Mouse (Mus musculus) liver, adult 2 months (tissue): ENCODE results near the gene Wdr91.

Source experiments
- CTCF ChIP-seq: fragments of 200-500 bp; IDR thresholded peaks from 2 replicates; pipeline ENCODE4 v1.5.1; 2011; ENCODE audit warnings: low read depth, low read length, control low read depth
- POLR2A ChIP-seq: fragments of 200-500 bp; IDR thresholded peaks from 2 replicates; pipeline ENCODE4 v1.6.1; 2011; ENCODE audit warnings: low read length, control low read depth; ENCODE audit not compliant: insufficient read depth; ENCODE audit errors: extremely low read depth

DNA sequence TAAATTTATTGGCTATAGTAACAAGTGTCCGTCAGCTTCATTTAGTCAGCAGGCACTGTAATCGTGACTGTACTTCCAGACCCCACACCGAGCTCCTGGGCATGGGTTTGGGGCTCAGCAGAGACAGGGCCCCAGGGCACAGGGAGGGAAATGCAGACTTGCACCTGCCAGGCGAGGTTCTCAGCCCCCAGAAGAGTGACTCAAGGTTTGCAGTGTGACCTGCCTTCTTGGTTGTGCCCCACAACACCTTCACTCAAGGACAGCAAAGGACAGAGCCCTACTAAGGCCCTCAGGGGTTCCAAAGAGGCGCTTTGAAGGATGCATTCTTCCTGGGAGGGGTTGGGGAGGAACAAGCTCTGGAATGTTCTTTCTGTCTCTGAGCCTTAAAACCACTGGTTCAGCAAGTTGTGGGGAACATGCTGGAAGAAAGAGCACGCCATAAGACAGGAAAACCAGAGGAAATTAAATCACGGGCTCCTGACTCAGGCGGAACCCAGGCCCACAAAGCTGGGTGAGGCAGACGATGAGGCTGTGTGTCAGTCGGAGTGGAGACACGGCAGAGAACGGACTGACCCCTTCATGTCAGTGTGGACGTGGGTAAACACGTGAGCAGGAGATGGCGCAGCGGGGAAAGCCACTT, 31.5 kb downstream of the Wdr91 start:
- TF ChIP-seq CTCF (no peak), POLR2A (no peak)
